Mouse (Mus musculus) embryo, embryonic 9.5 days (tissue): ENCODE results near the gene Fam120a.

ENCODE experiments used
- DNase-seq: peaks from one replicate; pipeline ENCODE4 v3.0.0-alpha.2; 2017; ENCODE audit errors: extremely low spot score

Gene Fam120a

GRCm38 (mm10) chr13:48967956-48968749, at the start of gene Fam120a:
Fam120a (minus strand) TSS chr13:48968017.
- DNase-seq = peak; percentile 87

- no peak for DNase-seq
These were observed 49.6 kb upstream of the Fam120a start for GRCm38 (mm10) chr13:49017375-49017774.

DNA sequence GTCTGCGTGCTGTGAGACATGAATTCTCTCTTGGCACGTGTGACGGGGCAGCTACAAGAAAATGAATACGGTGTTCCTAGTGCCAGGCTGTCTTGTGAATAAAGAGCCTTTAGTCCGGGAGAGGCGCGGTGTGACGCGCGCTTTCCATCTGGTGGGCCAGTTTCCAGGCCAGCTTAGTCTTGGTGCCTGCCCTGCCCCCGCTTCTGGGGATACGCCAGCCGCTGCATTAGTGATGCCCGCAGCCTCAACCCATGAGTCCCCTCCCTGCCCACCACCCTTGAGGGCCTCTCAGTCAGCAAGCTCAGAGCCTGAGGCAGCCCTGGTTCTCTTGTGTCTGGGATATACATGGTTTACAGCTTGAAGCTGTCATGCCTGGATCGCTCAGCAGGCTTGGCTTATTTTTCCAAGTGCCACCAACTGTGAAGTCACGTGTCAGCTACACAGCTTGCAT, 48.5 kb upstream of the Fam120a start:
- peak; percentile 67 for DNase-seq

DNA sequence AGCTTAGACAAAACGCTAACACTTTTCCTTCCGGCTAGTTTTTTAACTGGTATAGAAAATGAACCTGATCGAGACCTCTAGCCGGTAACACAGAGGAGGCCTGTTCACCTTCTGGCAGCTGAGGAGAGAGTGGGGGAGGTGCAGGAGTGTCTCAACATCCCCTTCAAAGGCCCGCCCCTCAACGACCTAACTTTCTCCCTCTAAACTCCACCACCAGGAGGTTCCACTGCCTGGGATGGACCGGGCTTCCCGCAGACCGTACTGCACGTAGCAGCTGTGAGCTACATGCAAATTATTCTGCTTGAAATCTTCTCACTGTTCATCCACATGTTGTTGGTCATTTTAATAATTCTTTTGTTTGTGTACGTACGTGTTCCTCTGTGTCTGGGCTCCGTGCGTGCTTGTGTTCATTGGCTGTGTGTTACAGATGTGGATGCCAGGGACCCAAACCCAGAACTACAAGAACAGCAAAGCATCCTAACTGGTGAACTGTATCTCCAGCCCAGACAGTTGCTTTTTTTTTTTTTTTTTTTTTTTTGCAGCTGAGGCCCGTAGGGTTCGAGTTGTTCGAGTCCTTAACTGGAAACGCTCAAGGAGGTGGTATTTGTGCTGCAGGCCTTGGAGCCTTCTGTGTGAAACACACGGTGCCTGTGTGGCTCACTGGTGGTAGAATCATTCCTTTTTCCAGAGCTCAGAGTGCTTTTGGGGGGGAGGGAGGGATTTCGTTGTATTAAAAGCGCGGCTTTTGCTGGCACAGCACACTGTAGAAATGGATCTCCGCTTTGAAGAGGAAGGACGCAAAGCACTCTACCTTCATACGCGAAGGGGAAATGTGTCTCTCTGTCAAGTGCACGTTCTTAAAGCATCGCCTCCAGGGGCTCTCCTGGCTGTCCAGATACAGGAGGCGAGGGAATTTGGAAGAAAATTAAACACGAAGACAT, 47.8 kb upstream of the Fam120a start:
- DNase-seq = peak; percentile 48

GRCm38 (mm10) chr13:49013206-49013794, 45.5 kb upstream of the Fam120a start:
- no peak for DNase-seq

DNA sequence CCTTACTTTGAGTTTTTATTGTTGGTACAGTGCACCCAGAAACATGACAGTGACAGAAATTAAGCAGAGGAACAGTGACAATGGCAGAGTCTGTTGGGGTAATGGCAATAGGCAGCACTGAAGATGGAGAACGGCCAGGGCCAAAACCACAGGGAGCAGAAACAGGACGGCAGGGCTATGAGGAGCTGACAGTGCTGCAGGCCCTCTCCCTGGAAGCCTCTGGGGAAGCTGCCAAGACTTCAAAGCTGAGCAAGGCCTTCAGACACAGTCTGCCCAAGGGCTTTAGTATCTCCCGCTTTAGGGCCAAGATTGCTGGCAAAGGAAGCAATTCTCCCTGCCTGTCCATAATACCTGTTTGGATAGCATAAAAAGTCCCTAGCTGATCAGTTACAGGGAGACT, 33.9 kb upstream of the Fam120a start:
- DNase-seq = no peak

GRCm38 (mm10) chr13:48998591-48998990, 30.8 kb upstream of the Fam120a start:
- DNase-seq = peak; percentile 81

DNA sequence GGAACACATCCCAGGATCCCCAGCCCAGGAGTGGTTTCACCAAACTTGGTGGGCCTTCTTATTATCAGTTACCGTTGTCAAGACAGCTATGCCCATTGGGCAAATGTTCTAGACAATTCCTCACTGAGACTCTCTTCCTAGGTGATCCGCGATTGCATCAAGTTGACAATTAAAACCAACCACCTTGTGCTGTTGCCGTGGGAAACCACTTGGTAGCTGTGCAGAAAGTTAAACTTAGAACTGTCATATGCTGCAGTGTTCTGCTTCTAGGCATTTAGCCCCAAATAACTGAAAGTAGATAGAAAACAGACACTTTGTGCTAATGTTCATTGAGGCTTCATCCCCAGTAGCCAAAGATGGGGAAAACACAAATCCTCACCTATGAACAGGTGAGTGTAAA, 28.9 kb upstream of the Fam120a start:
- no peak for DNase-seq

DNA sequence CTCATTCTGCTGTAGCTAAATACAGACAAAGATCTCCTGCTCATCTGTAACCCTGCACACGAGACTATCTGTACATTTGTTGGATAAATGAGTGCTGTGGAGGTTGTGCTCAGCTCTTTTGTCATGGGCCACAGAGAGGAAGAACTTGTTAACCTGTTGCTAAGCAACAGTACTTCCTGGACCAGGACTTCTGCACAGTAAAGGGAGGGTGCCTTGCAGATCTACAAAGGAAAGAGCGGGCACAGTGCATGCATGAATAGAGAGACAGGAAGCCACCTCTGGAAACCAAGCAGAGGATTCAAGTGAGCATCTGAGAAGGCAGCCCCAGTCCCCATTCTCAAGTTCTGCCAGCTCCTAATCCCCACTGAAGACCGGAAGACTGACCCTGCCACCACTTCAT, 27.1 kb upstream of the Fam120a start:
- DNase-seq = peak; percentile 14

DNA sequence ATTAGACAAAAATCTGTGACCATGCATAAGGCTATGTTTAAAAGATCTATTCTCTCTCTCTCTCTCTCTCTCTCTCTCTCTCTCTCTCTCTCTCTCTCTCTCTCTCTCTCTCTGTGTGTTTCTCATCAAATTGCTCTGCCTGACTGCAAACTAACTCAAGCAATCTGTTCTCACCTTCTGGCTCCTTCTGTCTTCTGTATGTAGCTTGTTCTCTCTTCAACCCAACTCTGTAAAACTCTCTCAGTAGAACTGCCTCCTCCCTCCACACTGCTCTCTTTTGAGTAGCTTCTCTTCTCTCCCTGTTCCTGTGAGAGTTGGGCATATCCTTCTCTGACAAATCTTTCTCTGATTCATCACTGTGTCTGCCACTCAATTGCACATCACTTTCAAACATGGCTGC, 25.1 kb upstream of the Fam120a start:
- no peak for DNase-seq

GRCm38 (mm10) chr13:48990138-48990537, 22.3 kb upstream of the Fam120a start:
- no peak for DNase-seq

DNA sequence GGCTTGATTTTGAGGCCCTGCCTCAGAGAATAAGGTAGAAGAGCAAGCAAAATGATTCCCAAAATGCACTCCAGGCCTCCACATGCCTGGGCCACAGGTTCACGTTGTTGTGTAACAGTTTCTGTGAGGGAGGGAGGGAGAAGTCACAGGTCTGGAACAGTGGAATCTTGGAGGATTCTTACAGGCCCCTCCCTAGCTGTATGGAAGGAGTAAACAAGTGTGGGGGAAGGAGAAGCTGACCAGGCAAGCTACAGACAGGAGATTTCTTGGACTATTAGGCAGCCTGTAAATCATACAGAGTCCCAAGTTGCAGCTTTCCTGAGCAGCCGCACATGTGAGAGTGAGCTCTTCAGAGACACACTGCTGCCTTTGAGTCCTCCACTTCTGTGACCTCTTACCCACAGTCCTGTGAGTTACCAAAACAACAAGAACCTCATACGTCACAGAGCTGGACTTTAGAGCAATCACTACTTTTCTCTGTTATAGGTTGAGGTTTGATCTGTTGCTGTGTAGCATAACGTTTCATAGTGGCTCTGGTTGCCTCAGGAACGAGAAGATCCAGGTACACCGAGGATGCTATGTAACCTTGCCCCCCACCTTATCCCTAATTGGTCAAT, 14.8 kb upstream of the Fam120a start:
- DNase-seq = no peak

- DNase-seq = no peak
These were observed 11.3 kb upstream of the Fam120a start for GRCm38 (mm10) chr13:48979069-48979468.

DNA sequence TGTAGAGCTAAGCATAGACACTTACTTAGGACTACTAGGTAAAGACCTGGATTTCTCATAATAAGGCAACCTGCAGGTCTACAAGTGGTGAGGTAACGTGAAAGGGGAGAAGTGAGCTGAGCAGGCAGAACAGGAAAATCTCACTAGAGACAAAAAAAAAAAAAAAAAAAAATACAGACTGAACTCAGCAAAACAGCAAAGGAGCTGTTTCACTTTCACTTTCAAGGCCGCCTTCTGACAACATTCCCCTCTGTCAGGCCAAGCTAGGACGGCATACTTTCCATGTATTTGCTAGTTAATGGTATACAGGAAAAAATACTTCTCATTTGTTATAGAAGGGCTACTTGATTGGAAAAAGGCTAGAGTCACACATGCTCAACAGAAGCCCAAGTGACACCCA, 10.0 kb upstream of the Fam120a start:
- DNase-seq = no peak

- no peak for DNase-seq
These were observed 6.9 kb upstream of the Fam120a start for GRCm38 (mm10) chr13:48974699-48975098.

- DNase-seq = no peak
These were observed 6.4 kb upstream of the Fam120a start for GRCm38 (mm10) chr13:48974266-48974665.

- DNase-seq = no peak
These were observed 5.4 kb upstream of the Fam120a start for GRCm38 (mm10) chr13:48973231-48973630.

DNA sequence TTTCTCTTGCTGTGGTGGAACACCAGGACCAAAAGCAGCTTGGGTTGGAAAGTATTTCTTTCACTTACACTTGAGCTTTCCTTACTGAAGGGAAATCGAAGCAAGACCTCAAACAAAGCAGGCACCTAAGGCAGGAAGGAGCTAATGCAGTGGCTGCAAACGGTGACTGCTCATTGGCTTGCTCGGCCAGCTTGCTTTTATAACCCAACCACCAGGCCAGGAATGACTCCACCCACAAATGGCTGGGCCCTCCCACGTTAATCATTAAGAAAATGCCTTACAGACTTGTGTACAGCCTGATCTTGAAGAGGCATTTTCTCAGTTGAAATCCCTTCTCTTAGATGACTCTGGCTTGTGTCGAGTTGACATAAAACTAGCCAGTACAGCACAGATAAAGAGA, 3.2 kb upstream of the Fam120a start:
- no peak for DNase-seq

DNA sequence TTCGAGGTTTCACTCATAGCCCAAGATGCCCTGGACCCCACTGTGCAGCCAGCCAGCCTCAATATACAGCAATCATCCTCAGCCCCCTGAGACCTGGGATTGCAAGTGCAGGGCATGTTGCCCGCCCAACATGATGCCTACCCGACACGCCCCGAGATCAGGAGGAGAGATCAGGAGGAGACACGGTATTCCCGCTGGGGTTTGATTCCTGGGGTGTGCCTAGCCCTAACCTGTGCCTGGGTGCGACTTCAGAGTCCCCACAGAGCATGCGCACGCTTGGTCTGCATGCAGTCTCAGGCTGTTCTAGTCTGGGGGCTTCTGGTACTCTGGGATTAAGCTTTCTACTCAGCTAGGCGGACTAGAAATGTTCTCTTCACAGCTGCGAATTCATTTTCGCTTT, 2.7 kb upstream of the Fam120a start:
- no peak for DNase-seq

GRCm38 (mm10) chr13:48968750-48969088, 902 bp upstream of the Fam120a start:
- DNase-seq = no peak

DNA sequence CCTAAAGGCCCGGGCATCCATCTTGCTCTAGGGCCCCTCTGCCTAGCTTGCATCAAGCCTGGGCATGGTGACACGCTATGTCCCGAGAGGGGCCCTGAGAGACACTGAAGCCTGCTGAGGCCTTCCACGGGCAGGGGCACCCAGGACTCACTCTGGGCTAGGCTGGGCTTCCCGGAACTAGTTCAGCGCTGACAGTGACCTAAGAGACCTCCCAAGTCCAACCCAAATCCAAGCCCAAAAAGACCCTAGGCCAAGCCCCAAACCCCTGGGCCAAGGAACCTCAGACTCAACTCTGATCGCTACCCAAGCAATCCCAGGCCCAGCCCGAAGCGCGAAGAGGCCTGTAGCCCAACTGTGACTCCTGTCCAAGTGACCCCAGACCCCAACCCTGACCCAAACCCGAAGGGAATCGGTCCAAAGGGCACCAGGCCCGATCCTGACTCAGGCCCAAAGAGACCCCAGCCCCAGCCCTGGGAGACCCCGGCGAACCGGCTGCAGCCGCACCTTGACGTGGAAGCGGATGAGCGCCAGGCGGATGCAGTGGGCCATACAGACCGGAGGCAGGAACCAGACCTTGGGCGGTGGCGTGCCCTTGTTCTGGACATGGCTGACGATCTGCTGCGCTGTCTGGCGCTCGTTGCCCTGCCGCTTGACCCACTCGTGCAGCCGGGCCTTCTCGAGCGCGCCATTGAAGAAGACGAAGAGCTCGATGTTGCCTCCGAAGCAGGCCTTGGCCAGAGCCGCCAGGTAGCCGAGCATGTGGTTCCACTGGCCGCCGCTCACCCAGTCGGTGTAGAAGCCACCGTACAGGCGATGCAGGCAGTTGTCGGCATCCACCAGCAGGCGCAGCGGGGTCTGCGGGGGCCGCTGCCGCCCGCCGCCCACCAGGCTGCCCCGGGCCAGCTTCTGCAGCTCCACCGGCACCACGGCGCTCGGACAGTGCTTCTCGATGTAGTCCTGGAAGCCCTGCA, 681 bp downstream of the Fam120a start:
- DNase-seq = peak; percentile 62
